Mouse (Mus musculus): Measurements from ENCODE around the gene Olfr710.
"Not testable (repeated sequence)": the region's sequence is repeated elsewhere in the genome, so short reads cannot be mapped to it uniquely, and the experiment has no call there.

Olfr710 gene
- long read RNA-seq, experiment 1, result 0 reads
- long read RNA-seq, experiment 2, result 0 reads

GRCm38 (mm10) chr7:106948212-106948611, at the start of gene Olfr710:
Gene Olfr710 (minus strand): TSS chr7:106948312.
- intact Hi-C loops (cut with DNase I), result no loop called here

- intact Hi-C loops (cut with DNase I), result no loop called here
Measured at GRCm38 (mm10) chr7:106985236-106985635, 37.1 kb upstream of the Olfr710 start.

GRCm38 (mm10) chr7:106975353-106975752, 27.2 kb upstream of the Olfr710 start, which contains the start of gene Olfr711:
Gene Olfr711 (minus strand): TSS chr7:106975453.
- intact Hi-C loops (cut with DNase I), result no loop called here

GRCm38 (mm10) chr7:106967503-106967902, 19.4 kb upstream of the Olfr710 start:
- intact Hi-C loops (cut with DNase I), result not testable (repeated sequence)

GRCm38 (mm10) chr7:106963837-106964236, 15.7 kb upstream of the Olfr710 start, which contains the start of gene Olfr6:
Gene Olfr6 (minus strand): TSS chr7:106963937.
- intact Hi-C loops (cut with DNase I), result loop anchor here (5.0 kb wide), 1 partner anchor 57 kb away; the partner anchor contains the start of gene Olfr1532-ps1

- intact Hi-C loops (cut with DNase I), result no loop called here
Measured at GRCm38 (mm10) chr7:106932119-106932518, 16.0 kb downstream of the Olfr710 start, which contains the start of gene Olfr709-ps1. Gene Olfr709-ps1 (minus strand): TSS chr7:106932219.

- intact Hi-C loops (cut with DNase I), result not testable (repeated sequence)
Measured at GRCm38 (mm10) chr7:106920961-106921360, 27.2 kb downstream of the Olfr710 start.

- intact Hi-C loops (cut with DNase I), result loop anchor here (5.0 kb wide), 1 partner anchor 55 kb away; the partner anchor contains the start of gene Olfr6
Measured at GRCm38 (mm10) chr7:106907676-106908075, 40.4 kb downstream of the Olfr710 start, which contains the start of gene Olfr1532-ps1. Gene Olfr1532-ps1 (plus strand): TSS chr7:106908001.

GRCm38 (mm10) chr7:106901141-106901540, 47.0 kb downstream of the Olfr710 start, which contains the start of gene Olfr707:
Gene Olfr707 (minus strand): TSS chr7:106901241.
- intact Hi-C loops (cut with DNase I), result not testable (repeated sequence)

Data from adrenal gland (tissue).